Mouse (Mus musculus) C2C12 (cell line): ENCODE measurements around the gene Sub1.

Experiments
- CEBPB ChIP-seq: IDR thresholded peaks from one replicate; pipeline ENCODE4 v1.6.1; 2011; ENCODE audit warnings: low read depth, mild to moderate bottlenecking, control low read depth, moderate library complexity
- CTCF ChIP-seq: IDR thresholded peaks from one replicate; pipeline ENCODE4 v1.5.1; 2011; ENCODE audit not compliant: control insufficient read depth, insufficient read depth, insufficient read length
- MYOD1 ChIP-seq: IDR thresholded peaks from one replicate; pipeline ENCODE4 v1.6.1; 2011; ENCODE audit warnings: low read depth; ENCODE audit not compliant: control insufficient read depth, insufficient read length
- USF1 ChIP-seq: IDR thresholded peaks from one replicate; pipeline ENCODE4 v1.6.1; 2011; ENCODE audit warnings: low read depth, mild to moderate bottlenecking, control low read depth, moderate library complexity

DNA sequence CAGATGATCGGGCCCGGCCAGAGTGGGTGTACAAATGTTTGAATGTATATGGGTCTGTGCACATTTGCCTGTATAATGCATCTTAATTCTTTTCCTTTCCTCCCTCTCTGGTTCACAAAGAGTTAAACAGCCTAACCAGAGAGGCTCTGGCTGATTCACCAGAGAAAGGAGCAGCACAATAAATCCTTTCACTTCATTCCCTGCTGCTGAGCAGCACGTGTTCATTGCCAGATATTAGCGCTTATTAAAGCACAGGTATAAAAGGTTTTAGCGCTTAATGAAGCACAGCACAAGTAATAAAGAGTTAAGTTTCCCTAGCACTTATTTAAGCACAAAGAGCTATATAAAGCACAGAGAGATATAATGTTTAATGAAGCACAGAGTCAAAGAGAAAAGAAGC lies 55.9 kb downstream of the Sub1 start:
- TF ChIP-seq MYOD1 (no peak), USF1 (no peak), CTCF (no peak), CEBPB (no peak)
